Mouse (Mus musculus) megakaryocyte, embryonic 14.5 days (primary cell): Measurements from ENCODE around the gene Rps6ka5.

Experiments used
- FLI1 ChIP-seq: IDR thresholded peaks from 2 replicates; pipeline ENCODE4 v1.6.1; 2012; ENCODE audit warnings: low read length, inconsistent platforms, mixed read lengths
- GATA1 ChIP-seq: IDR thresholded peaks from 3 replicates; pipeline ENCODE4 v1.6.1; 2012; ENCODE audit warnings: mixed read lengths, low read length, inconsistent platforms, borderline replicate concordance

- TF ChIP-seq GATA1: no peak
- TF ChIP-seq FLI1: no peak
These were observed 6.0 kb downstream of the Rps6ka5 start for GRCm38 (mm10) chr12:100720801-100721200.
